Mouse (Mus musculus) midbrain, embryonic 12.5 days (tissue): ENCODE measurements around the gene Sox3. TPM values are rescaled to one million over a fixed set of nuclear protein-coding genes. Genes with fewer than 3 reads are reported as not detected.

Experiments used
- ATAC-seq: fragments of 200-750 bp; cut with Nextera tagmentation; 2 replicates; pipeline ENCODE4 v1.8.0; 2017; ENCODE audit warnings: low read depth, moderate TSS enrichment, moderate library complexity; ENCODE audit not compliant: low FRiP score
- H3K27ac ChIP-seq: fragments of 300-500 bp; sonication (generic); replicated peaks from 2 replicates; pipeline ENCODE4 v1.5.1; 2016; ENCODE audit warnings: mild to moderate bottlenecking
- H3K27me3 ChIP-seq: fragments of 300-500 bp; sonication (generic); 2 replicates; pipeline ENCODE4 v1.6.1; 2016; ENCODE audit warnings: mild to moderate bottlenecking
- H3K36me3 ChIP-seq: fragments of 300-500 bp; sonication (generic); 2 replicates; pipeline ENCODE4 v1.6.1; 2016
- H3K4me1 ChIP-seq: fragments of 300-500 bp; sonication (generic); 2 replicates; pipeline ENCODE4 v1.6.1; 2016
- H3K4me2 ChIP-seq: fragments of 300-500 bp; sonication (generic); replicated peaks from 2 replicates; pipeline ENCODE4 v1.6.1; 2016; ENCODE audit warnings: mild to moderate bottlenecking, moderate library complexity
- H3K4me3 ChIP-seq: fragments of 300-500 bp; sonication (generic); 2 replicates; pipeline ENCODE4 v1.5.1; 2016; ENCODE audit warnings: mild to moderate bottlenecking
- H3K9ac ChIP-seq: fragments of 300-500 bp; sonication (generic); replicated peaks from 2 replicates; pipeline ENCODE4 v1.6.1; 2016; ENCODE audit warnings: mild to moderate bottlenecking, moderate library complexity
- H3K9me3 ChIP-seq: fragments of 300-500 bp; sonication (generic); 2 replicates; pipeline ENCODE4 v1.6.1; 2016; ENCODE audit warnings: mild to moderate bottlenecking
- WGBS: fragments of 180-500 bp; shearing (Covaris S2); methylation state at CpG from one replicate; pipeline ENCODE4 v1.1.7; 2016; 5-methylcytosine and 5-hydroxymethylcytosine counted together
- polyA plus RNA-seq: library from polyadenylated mRNA; unstranded; fragments of >200 nt; fragmentation: Nextera tagmentation; extraction: Ambion mirVana; gene quantifications from 2 replicates; pipeline ENCODE4 v1.2.1, GENCODE M21; 2016

Sox3 gene
- 6.1 and 6.5 TPM in 2 replicates for polyA plus RNA-seq

DNA sequence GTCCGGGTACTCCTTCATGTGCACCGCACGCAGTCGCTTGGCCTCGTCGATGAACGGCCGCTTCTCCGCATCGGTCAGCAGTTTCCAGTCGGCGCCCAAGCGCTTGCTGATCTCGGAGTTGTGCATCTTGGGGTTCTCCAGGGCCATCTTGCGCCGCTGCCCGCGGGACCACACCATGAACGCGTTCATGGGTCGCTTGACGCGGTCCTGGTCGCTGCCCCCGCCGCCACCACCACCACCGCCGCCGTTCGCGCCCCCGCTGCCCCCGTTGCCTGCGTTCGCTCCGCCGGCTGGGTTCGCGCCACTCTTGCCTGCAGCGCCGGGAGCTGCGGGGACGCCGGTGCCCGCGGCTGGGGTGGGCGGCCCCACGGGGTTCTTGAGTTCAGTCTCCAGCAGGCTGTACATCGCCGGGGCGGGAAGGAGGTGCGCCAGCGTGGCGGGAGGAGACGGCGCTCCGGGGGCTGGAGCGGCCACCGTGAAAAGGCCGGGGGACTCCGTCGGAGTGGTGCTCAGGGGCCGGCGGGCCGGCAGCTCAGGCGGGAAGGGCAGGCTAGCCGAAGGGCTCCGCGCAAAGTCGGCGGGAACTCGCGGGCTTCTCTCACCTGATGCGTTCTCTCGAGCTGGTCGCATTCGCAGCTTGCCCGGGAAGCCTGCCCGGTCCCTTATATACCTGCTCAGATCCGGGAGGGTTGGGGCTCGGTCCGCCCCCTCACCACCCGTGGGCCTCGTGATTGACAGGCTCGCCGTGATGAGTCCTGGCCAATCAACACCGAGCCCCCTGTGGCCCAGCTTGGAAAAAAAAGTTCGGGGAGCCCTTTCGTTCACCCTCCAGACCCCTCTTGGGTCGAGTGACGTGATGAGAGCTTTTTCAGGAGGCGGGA lies at the start of gene Sox3:
Gene Sox3 (minus strand): TSS at position 630 of the 881 bp plus-strand sequence.
- peak within 1 kb of the TSS; percentile 60 for H3K4me2 ChIP-seq
- H3K9ac ChIP-seq = peak within 1 kb of the TSS; percentile 73
- no peaks in the 10 kb centered on the region for H3K9me3 ChIP-seq
- H3K4me3 ChIP-seq = peak within 1 kb of the TSS; percentile 65
- H3K36me3 ChIP-seq = no peaks in the 10 kb centered on the region
- peak within 1 kb of the TSS; percentile 91 for H3K27ac ChIP-seq
- ATAC-seq = peak; percentile 77
- peaks cover 12% of the 10 kb centered on the region; the same call in 1 of the 2 replicates for H3K4me1 ChIP-seq
- H3K27me3 ChIP-seq = peaks cover 12% of the 10 kb centered on the region
- 13% methylated on average over 87 of the region's 92 CpGs for WGBS

DNA sequence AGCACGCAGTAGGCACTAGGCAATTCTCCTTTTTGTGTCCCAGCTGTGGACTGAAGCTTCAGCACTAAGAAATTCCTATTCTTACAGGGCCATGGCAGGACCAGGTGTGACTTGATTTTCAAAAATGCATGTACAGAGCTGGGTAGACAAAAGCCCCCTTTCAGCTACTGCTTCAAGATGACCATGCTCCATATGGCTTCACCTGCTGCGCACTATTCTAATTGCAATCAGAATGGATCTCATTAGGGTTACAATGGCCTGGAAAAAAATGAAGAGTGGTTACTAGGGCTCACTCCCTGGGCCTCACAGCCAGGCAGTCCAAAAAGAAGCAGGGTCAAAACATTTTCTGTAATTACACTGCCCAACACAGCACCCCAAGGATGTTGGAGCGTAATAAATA lies 47.0 kb upstream of the Sox3 start:
- 80% methylated on average over 3 of the region's 3 CpGs for WGBS
- no peaks in the 10 kb centered on the region for H3K27me3 ChIP-seq
- ATAC-seq = no peak

DNA sequence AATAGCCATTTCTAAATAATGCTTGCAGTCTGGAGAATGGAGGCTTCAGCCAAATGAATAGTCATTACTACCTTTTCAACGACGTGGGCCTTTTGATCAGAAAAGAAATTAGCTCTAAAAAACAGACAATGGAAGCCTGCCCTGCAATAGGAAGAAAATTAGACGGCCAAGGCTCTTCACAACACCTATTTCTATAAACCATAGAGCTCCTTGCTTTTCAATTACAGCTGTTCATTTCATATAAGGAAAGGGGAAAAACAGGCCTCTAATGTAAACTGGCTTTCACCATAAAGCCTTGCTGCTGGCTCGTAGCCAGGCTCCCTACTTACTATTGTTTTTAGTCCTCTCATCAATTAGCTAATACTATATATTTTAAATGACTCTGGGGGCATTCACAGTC lies 6.3 kb upstream of the Sox3 start:
- Histone ChIP-seq H3K36me3 (no peaks in the 10 kb centered on the region), H3K9me3 (no peaks in the 10 kb centered on the region), H3K27me3 (peaks cover 8% of the 10 kb centered on the region; the same call in 1 of the 2 replicates), H3K4me2 (no peak overlapping the region), H3K4me1 (peaks cover 13% of the 10 kb centered on the region; the same call in 1 of the 2 replicates), H3K4me3 (no peak overlapping the region), H3K27ac (no peak overlapping the region), H3K9ac (no peak overlapping the region)
- 43% methylated on average over 4 of the region's 4 CpGs for WGBS
- no peak for ATAC-seq

More for the DNA sequence above, 47.0 kb upstream of the Sox3 start:
- no peaks in the 10 kb centered on the region for H3K36me3 ChIP-seq
- H3K4me1 ChIP-seq = no peaks in the 10 kb centered on the region
- H3K4me2 ChIP-seq = no peak overlapping the region
- no peak overlapping the region for H3K9ac ChIP-seq
- H3K9me3 ChIP-seq = no peaks in the 10 kb centered on the region
- no peak overlapping the region for H3K4me3 ChIP-seq
- no peak overlapping the region for H3K27ac ChIP-seq

DNA sequence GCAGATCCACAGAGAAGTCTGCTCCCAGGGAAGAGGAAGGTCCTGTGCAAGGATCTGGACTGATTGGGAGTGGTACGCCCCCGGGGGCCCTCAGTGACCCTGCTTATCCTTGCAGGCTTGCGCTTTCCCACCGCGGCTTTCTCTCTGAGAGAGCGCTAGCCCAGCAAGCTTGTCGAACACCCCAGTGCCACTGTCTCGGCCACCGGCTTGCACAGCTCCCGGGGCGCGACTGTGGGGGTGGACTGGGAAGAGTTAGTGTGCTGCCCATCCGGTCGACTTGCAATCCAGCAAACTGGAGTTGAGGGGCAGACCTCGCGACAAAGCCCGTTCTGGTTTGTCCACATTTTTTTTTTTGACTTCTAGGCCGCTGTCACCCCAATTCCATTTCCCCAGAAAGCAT lies 5.4 kb upstream of the Sox3 start:
- no peaks in the 10 kb centered on the region for H3K36me3 ChIP-seq
- ATAC-seq = no peak
- H3K27ac ChIP-seq = no peak overlapping the region
- H3K4me3 ChIP-seq = peak overlapping the region; percentile 19
- H3K4me1 ChIP-seq = peaks cover 13% of the 10 kb centered on the region; the same call in 1 of the 2 replicates
- peak overlapping the region; percentile 49 for H3K4me2 ChIP-seq
- no peak overlapping the region for H3K9ac ChIP-seq
- WGBS = 22% methylated on average over 18 of the region's 18 CpGs
- no peaks in the 10 kb centered on the region for H3K9me3 ChIP-seq
- peaks cover 8% of the 10 kb centered on the region; the same call in 1 of the 2 replicates for H3K27me3 ChIP-seq

DNA sequence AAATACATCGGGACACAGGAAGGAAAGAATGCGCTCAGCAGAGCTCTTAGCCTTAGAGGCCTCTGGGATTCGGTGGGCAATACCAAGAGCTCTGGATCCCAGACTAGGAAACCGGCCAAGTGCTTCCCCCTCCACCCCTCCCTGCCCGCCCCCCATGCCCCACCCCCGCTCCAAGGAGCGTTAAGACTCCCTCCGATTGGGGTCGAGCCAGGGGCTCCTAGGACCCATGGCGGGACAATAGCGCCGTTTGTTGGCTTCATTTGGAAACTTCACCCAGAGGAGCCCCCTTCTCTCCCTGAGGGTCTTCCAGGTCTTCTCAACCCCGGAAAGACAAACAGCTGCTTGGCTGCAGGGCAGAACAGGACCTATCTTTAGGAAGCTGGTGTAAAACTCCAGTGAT lies 3.1 kb upstream of the Sox3 start:
- Histone ChIP-seq H3K4me1 (peaks cover 13% of the 10 kb centered on the region; the same call in 1 of the 2 replicates), H3K4me3 (peak overlapping the region; percentile 65), H3K4me2 (peak overlapping the region; percentile 60), H3K9me3 (no peaks in the 10 kb centered on the region), H3K27ac (no peak overlapping the region), H3K27me3 (peaks cover 8% of the 10 kb centered on the region; the same call in 1 of the 2 replicates), H3K36me3 (no peaks in the 10 kb centered on the region), H3K9ac (no peak overlapping the region)
- WGBS = 14% methylated on average over 13 of the region's 13 CpGs
- no peak for ATAC-seq

DNA sequence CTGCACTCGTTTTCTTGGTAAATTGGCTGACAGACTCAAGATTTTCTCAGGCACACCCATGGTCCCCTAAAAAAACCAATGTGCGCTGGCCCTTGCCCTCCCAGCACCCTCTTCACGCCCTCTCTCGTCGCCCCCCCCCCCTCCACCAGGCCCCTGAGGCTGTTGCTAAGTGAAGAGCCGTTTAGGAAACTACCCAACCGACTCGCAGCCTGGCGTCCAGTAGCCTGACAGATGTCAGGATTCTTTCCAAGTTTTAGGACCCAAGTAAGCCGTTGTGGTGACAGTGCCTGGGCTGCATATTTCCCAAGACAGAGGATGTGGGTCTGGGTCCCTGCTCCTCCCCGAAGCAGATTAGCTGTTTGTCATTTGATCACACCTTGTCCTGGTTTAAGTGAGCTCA lies 2.2 kb upstream of the Sox3 start:
- Histone ChIP-seq H3K4me1 (peaks cover 13% of the 10 kb centered on the region; the same call in 1 of the 2 replicates), H3K4me2 (peak overlapping the region; percentile 60), H3K4me3 (peak overlapping the region; percentile 65), H3K9ac (no peak overlapping the region), H3K9me3 (no peaks in the 10 kb centered on the region), H3K27me3 (peaks cover 8% of the 10 kb centered on the region; the same call in 1 of the 2 replicates), H3K36me3 (no peaks in the 10 kb centered on the region), H3K27ac (0 out of 2 replicates have a peak overlapping the region, but pooled peaks have one; percentile 91)
- no peak for ATAC-seq
- WGBS = 17% methylated on average over 11 of the region's 11 CpGs

DNA sequence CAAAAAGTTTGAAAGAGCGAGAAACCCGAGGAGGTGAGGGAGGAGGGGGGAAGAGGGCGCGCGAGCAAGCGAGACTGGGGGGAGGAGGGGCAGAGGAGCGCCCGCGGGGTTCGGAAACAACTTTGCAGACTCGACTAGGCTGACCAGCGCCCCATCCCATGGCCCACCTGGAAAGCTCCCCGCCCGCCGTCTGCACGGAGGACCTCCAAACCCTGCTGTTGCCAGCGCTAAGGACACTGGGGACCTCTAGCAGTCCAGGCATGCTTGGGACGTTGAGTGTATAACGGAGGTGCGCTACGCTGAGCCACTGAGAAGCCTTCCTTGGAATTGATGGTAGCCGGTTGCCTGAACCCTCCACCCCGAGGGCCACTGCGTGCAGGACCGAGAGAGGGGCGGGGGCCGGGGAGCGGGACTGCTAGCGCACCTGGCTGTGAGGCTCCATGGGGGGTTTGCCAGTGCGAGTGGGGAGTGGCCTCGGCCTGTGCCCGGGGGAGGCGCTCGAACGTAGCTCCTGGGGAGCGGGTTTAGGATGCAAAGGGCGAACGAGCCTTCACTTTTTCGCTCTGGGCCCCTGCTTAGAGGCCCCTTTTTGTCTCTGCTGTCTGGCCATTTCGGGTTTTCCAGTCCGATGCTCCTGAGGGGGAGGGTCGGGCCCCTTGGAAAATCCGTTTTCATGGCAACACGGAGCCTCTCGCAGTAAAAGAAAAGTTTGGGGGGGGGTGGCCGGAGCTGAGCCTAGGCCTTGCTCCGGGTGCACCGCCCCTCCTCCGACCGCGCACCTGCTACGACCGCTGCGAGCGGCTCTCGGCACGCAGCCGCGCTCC lies 702 bp upstream of the Sox3 start:
- no peaks in the 10 kb centered on the region for H3K36me3 ChIP-seq
- H3K9me3 ChIP-seq = no peaks in the 10 kb centered on the region
- H3K4me1 ChIP-seq = peaks cover 16% of the 10 kb centered on the region; the same call in 1 of the 2 replicates
- peak overlapping the region; percentile 65 for H3K4me3 ChIP-seq
- H3K9ac ChIP-seq = peak overlapping the region; percentile 45
- 19% methylated on average over 45 of the region's 59 CpGs for WGBS
- peaks cover 12% of the 10 kb centered on the region for H3K27me3 ChIP-seq
- ATAC-seq = peak; percentile 59
- H3K4me2 ChIP-seq = peak overlapping the region; percentile 60
- peak overlapping the region; percentile 91 for H3K27ac ChIP-seq

DNA sequence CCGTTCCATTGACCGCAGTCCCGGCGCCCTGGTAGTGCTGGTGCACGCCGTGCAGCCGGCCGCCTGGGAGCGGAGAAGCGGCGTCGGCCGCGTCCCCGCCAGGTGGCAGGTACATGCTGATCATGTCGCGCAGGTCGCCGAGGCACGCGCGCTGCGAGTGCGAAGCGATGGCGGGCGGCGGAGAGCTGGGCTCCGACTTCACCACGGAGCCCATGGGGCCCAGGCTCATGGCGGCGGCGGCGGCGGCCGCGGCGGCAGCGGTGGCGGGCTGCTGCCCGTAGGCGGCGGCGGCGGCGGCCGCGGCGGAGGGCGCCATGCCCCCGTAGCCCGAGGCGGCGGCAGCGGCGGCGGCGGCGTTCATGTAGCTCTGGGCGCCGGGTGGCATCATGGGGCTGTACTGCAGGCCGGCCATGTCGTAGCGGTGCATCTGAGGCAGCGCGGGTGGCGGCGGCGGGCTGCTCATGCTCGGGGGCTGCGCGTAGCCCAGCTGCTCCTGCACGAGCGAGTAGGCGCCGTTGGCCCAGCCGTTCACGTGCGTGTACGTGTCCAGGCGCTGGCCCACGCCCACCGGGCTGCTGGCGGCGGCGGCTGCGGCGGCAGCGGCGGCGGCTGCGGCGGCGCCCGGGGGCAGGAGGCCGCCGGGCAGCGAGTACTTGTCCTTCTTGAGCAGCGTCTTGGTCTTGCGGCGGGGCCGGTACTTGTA lies 981 bp downstream of the Sox3 start:
- peak; percentile 13; the same call in 1 of the 2 replicates for ATAC-seq
- Histone ChIP-seq H3K27me3 (peaks cover 8% of the 10 kb centered on the region), H3K9me3 (no peaks in the 10 kb centered on the region), H3K4me1 (peaks cover 12% of the 10 kb centered on the region; the same call in 1 of the 2 replicates), H3K4me3 (peak overlapping the region; percentile 65), H3K27ac (peak overlapping the region; percentile 80), H3K4me2 (peak overlapping the region; percentile 60), H3K36me3 (no peaks in the 10 kb centered on the region), H3K9ac (peak overlapping the region; percentile 73)
- 21% methylated on average over 40 of the region's 102 CpGs for WGBS

DNA sequence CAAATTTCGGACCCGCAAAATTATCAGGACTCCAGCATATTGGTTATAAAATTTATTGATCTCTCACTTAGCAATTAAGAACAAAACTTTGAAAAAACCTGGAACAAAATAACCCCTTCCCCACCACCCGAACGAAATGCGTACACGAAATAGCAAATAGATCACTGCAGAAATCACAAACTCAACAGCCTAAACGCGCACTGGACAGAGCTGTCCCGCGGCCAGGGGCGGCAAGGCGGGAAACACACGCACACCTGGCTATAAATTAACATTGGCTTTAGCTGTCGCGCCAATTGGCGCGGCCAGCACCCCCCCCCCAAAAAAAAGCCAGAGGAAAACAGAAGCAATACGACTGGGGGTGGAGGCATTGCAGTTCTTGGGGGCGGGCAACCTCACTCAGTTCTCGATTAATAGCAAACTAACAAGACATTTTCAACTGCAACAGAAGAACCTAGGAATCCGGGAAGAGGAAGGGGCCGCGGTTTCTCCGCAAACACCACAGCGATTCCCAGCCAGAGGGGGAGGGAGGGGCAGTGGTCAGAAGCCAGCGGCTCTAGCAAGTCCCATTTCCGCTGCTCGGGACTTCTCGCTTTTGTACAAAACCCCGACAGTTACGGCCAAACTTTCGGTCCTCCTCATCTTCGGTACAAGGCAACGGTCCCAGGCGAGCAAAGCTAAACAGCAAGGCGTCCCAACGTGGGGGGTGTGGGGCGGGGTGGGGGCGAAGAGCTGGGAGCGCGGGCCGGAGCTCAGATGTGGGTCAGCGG lies 1.7 kb downstream of the Sox3 start:
- WGBS = 20% methylated on average over 43 of the region's 43 CpGs
- peaks cover 5% of the 10 kb centered on the region; the same call in 1 of the 2 replicates for H3K27me3 ChIP-seq
- H3K9ac ChIP-seq = peak overlapping the region; percentile 73
- H3K27ac ChIP-seq = peak overlapping the region; percentile 80
- ATAC-seq = no peak
- H3K36me3 ChIP-seq = no peaks in the 10 kb centered on the region
- peaks cover 12% of the 10 kb centered on the region; the same call in 1 of the 2 replicates for H3K4me1 ChIP-seq
- H3K9me3 ChIP-seq = no peaks in the 10 kb centered on the region
- H3K4me3 ChIP-seq = peak overlapping the region; percentile 65
- peak overlapping the region; percentile 60 for H3K4me2 ChIP-seq

DNA sequence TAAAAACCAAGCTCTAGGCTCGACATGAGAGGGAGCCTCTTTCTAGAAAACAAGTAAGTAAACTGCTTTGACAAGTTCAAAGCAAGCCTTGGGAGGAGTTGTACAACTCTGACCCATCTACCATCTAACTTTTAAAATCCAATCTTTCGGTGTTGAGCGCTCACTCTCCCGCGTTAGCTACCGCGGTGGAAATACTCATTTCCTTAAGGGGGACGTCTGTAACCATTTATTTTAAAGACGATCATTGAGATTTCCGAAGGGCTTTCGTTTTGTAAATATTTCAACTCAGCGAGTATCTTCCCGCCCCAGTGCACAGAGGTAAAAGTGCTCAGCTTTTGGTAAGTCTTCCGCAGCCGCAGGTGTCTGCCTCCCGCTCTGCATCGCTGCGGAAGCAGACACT lies 2.6 kb downstream of the Sox3 start:
- peak overlapping the region; percentile 73 for H3K9ac ChIP-seq
- WGBS = 29% methylated on average over 18 of the region's 18 CpGs
- peaks cover 4% of the 10 kb centered on the region; the same call in 1 of the 2 replicates for H3K27me3 ChIP-seq
- H3K4me2 ChIP-seq = peak overlapping the region; percentile 60
- no peaks in the 10 kb centered on the region for H3K36me3 ChIP-seq
- H3K27ac ChIP-seq = 0 out of 2 replicates have a peak overlapping the region, but pooled peaks have one; percentile 25
- peaks cover 8% of the 10 kb centered on the region; the same call in 1 of the 2 replicates for H3K4me1 ChIP-seq
- peak overlapping the region; percentile 65 for H3K4me3 ChIP-seq
- no peaks in the 10 kb centered on the region for H3K9me3 ChIP-seq
- no peak for ATAC-seq
